Mouse (Mus musculus): ENCODE data around the gene Oca2.
A peak's percentile ranks its signal among the peaks of the same experiment; 100 is the strongest.

The Oca2 gene

DNA sequence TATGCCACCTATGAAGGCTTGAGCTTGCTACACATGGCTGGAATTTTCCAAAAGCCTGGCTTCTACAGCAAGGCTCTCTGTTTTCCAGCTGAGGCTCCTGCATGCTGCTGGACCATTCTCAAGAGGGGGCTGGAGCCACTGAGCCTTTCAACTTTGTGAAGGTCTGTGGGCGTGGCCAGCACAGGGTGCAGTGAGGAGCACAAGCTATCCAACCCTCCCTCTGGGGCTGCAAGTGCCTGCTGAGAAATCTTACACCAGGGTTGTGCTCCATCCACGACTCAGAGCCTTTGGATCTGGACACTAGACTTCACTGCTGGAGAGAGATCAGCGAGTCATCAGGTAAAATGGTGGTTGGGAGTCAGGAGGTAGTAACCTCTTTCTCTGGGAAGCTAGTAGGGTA, at the start of gene Oca2:
TSS of gene Oca2 (plus strand) at position 218 of the 400 bp plus-strand sequence.
- no peak for DNase-seq

DNA sequence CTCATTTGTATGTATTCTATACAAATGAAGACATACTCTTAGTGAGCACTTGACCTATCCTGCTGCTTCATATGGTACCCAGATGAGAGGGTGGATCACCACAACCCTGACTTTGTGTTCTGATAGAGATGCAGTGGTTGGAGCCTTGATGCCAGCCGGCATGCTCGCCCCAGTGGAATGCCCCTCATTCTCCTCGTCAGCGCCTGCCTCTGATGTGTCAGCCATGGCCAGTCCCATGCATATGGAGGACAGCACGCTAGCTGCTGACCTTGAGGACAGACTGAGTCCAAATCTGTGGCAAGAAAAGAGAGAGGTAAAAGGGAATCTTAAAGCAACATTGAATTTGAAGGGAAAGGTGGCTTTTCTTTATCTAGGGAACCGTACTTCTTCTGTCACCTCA, 48.5 kb upstream of the Oca2 start:
- DNase-seq: no peak

DNA sequence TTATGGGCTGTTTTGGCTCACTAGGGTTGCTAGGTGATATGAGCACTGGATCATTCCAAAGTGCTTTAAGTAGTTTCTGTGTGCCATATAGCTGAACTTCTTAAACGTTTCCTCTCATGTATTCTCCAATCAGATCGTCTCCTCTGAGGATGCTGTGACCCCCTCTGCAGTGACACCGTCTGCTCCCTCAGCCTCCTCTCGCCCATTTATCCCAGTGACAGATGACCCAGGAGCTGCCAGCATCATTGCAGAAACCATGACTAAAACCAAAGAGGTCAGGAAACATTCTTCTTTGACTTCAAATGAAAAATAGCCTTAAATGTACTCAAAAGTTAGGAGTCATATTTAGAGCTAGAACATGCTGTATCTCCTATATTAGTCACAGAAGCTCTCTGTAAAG, 47.9 kb upstream of the Oca2 start:
- DNase-seq: no peak

DNA sequence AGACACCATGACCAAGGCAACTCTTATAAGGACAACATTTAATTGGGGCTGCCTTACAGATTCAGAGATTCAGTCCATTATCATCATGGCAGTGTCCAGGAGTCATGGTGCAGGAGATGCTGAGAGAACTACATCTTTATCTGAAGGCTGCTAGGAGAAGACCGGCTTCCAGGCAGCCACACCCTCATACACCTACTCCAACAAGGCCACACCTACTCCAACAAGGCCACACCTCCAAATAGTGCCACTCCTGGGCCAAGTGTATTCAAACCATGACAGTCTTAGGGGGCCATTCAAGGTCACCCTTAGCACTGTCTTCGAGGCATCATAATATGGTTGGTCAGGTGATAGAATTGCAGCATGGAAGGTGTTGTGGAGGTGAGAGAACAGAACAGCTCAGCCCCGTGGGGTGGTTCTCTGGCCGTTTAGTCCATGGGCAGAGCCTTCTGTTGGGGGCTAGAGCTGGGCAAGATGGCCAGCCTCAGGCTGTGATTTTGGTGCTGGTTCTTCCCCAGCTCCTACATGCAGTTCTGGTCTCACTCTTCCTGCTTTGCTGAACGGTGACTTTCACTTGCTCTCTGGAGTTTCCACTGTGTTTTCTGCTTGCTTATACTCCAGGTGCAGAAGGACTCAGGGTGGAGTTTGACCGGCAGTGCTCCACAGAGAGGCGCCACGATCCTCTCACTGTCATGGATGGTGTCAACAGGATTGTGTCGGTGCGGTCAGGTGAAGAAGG, 37.9 kb upstream of the Oca2 start:
- DNase-seq: no peak

DNA sequence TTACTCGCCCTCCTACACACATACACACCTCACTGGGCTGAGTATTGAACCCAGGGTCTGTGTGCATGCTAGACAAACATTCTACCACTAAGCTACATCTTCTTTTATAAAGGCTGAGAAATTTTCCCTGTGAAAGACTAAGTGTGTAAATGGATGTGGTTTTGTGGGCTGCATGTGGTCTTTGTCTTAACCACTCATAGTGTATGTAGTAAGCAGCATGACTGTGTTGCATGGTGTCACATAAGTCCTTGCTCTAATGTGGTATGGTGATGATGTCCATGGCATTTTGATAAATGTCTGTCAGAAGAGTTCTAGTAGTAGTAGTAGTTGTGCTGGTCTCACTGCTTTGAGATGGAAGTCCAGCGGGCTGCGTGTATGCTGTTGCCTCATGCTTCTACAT, 36.7 kb upstream of the Oca2 start:
- no peak for DNase-seq

DNA sequence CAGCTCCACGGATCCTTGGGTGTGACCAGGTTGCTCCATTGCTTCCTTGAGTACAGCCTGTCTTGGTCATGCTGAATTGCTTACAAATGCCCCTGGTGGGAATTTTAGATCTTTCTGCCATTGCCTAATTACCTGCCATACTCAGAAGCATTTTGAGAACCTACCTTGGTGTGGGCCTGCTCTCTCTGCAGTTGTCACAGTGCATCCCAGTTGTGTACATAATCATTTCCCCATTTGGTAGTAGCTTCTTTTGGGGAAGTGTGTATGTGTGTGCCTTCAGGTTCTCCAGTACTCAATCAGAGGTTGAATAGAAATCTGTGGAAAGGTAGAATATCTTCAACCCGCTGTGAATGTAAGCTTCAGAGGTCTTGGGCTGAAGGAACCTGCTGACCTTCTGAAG, 36.3 kb upstream of the Oca2 start:
- DNase-seq: no peak

DNA sequence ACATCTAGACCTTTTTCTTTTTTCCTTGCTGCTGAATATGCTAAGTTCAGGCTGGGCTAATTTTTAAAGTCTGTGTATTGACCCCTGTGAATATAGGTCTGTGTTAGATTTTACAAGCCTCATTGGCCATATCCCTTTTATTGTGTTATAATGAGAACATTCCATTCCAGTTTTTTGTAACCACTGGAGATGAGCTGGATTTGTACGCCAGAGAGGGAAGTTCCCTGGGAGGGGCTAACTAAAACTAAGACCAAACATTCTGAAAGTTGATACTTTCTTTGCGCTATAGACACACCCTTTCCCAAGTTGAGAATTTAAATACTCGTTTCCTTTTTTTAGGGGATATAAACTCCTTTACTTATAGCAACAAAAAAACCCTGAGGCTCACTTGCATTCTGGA, 34.7 kb upstream of the Oca2 start:
- DNase-seq: no peak

DNA sequence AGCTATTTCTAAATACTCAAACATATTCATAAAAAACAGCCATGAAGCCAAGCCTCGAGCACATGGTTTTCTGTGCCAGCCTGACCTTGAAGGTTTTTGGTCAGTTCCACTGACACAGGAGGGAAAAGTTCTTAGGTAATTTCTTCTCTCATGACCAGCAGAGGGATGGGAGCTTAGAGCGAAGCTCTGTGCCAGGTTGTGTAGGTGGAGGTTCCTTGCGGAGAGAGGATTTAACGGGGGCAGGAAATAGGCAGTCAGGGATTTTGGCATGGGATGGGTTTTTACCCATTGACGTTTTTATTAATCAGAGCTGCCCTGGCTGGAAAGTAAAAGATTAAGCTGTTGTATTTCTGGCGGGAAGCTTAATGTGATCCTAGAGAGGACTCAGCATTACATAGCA, 18.7 kb upstream of the Oca2 start:
- DNase-seq: no peak

DNA sequence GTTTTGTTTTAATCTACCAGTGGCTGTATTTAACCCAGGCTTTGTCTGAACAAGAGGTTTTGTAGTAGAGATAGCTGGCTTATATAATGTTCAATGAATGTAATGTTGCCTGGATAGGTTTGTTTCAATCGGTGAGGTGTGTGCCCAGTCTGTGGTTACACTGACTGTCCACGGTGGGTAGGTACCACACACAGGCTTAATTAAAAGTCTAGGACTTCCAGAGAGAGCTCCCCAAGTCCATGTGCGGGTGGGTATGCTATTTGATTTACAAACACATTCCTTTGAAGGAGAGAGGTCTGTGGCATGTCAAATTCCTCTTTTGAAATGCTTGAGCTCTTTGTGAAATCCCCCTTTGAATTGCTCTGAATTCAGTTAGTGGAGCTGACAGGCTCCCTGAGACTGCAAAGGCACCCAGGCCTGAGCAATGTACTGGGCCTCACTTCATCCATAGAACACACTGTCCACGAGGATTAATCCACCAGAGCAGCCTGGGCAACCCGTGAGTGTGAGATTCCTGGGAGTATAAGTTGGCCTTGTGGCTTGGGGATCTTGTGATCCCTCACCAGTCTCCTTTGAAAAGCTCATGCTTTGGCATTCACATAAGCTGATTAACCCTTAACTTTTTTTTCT, 3.7 kb upstream of the Oca2 start:
- no peak for DNase-seq

DNA sequence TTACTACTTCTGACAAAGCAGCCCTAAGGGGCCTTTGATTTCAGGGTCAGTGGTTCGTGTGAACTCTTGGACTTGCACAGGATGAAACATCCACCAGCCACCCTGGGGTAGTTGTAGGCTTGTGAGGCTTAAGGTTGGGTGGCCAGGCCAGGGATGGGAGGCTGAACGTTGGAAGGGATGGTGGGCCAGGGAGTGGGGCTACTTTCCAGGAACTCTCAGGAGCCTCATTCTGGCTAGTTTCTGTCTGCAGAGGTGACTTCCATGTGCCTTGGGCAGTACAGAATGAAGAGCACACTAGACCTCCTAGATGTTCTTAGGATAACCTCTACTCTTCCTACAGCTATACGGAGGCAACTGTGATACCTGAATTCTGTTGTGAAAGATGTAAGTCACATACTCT, 2.9 kb upstream of the Oca2 start:
- DNase-seq: no peak

DNA sequence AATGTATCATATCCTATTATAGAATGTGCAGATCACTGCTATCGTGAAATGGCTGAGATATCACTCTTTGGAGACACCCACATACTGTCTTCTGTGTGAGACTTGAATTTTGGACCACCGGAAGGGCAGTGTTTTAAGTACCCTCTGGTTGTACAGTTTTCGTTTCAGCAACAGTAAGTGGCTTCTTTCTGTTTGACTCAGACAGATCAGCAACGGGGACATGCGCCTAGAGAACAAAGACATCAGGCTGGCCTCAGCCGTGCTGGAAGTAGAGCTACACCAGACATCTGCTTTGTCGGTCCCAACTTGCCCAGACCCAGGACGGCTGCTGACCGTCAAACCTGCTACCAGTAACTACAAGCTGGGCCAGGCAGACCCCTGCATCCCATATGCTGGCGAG, 15.0 kb downstream of the Oca2 start:
- no peak for DNase-seq

DNA sequence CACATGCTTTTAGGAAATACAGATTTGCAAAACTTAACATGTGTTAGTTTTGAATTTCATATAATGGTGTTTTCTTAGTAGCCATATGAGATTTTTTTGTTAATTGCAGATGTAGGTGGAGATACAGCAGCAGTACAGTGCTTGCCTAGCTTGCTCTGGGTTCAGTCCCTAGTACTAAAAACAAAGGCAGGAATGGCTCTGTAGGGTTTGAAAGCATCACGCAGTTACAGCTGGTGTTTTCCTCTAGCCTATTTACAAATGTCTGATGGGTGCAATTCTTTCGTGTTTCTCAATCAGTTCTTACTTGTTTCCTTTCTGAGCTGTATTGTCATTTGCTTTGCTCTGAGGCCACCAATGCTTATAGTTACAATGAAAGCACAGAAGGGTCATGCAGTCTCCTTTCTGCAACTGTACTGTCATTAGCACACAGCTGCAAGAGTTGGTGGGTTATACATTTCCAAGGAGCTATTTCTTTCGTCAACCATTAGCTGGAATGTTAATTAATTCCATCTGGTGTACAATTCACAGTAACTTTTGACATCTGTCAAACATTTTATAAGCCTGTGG, 18.4 kb downstream of the Oca2 start:
- DNase-seq: no peak

DNA sequence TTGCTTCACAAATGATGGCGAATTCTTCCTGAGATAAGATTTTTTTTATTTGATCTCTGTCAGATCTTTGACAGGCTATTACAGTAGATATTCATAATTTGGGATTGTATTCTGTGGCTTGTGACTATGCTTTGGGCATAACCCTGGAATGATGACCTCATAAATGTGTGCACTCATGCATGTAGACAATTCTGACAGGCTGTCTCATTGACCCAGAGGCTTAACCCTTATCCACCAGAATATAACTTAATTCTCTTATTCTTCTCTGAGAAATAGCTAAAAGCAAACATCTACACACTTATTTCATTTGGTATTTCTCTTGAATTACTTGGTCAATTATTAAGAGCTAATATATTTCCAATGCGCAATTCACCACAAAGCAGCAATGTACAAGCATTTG, 37.9 kb downstream of the Oca2 start:
- DNase-seq: no peak

DNA sequence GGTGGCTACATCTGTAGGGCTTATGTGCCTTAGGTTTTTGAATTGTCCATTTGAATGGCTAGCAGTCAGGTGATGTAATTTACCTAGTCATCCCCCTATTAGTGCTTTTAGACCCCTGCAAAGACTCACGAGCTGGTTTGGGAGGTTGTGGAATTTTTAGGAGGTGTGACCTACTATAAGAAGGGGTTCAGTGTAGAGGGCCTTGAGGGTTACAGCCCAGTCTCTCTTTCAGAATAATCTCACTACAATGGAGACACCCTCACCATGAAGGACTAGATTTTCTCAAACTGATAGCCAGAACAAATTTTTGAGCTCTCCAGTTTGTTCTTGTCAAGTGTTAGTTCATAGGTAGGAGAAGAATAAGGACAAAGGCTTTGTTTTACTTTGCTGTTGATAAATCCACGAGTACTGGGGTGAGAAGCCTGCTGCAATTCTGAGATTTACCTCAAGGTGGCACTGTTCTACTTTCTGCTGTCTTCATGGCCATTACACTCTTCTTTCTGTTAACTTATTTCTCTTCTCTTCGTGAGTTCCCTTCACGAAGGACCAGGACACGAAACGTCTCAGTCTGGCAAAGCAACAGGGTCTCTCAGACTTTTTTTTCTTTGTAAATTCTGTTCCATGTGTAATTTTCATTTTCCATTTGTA, 52.0 kb downstream of the Oca2 start:
- peak; percentile 22 for DNase-seq

DNA sequence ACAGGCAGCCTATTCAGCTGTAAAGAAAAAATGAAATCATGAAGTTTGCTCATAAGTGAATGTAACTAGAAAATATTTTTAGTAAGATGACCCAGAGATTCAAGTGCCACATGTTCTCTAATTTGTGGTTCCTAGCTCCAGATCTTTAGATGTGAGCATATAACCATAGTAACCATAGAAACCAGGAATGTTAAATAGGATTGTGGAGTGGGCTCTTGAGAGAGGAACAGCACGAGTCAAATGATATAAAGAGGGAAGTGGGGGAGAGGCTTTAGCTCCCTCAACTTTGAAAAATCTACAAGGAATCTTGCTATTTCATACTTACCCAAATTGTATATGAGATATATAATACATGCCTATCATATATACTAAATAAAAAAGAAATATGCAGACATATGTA, 64.8 kb downstream of the Oca2 start:
- no peak for DNase-seq

DNA sequence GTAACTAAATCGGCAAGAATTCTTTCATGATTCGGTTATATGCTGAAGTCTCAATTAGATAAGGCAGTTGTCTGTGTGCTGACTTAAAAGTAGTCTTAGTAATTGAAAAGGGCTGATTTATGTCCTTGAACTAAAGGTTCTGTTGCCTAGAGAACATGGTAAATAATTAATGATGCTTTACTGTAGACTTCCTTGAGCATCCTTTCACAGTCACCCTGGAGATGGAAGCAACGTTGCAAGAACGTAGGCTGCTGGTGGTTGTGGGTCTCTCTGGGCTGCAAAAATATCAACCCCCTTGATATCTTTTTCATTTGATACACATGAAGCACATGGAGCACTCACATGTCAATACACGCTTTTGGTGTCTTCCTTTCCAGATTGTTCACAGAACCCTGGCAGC, 74.8 kb downstream of the Oca2 start:
- DNase-seq: no peak

DNA sequence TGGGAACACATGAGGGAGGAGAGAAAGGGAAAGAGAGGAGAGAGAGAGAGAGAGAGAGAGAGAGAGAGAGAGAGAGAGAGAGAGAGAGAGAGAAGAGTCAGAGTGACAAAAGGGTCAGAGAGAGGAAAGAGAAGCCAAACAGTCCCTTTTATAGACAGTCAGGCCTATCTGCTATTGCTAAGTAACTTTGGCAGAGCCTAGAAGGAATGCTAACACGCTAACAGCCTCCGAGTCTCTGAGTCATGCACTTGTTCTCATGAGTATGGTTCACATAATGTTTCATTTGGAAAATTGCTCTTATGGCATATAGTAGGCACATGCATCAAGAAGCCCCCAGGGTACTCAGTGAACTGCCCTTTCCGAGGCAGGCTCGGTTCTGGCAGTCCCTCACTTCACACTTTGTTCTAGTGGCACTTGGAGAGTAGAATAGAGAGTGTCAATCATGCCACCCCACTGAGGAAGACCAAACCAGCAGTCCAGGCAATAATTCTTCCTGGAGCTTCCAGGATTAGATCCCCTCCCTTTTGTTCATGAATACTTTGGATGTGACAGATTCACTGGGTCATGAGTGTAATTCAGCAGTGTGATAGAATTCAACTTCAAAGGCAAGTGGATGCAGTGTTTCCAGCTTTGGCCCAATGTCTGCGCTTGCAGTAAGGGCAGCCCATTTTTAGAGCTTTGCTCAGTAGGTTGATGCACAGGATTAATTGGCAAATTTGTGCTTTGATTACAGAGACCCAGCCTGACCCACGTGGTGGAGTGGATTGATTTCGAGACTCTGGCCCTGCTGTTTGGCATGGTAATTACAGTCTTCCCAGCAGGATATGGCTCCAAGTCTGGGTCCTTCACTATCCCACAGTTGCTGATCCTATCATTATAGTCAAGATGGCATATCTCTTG, 76.3 kb downstream of the Oca2 start:
- no peak for DNase-seq

DNA sequence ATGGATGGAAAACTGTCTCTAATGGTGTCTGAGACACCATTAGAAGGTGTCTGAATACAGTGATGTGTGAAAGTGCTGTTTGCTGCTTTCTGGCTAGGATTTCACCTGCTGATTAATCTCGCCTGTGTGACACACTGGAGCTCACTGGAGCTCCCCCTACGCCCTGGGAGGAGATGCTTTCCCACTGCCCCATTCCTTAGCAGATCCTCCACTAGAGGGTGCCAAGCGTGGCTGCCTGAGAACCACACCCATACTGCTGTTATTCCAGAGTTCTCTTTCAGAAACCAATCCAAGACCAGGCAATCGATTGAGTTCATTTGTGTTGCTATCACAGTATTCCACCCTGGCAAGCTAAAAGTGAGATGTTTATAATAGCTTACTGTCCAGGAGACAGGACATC, 88.2 kb downstream of the Oca2 start:
- no peak for DNase-seq

DNA sequence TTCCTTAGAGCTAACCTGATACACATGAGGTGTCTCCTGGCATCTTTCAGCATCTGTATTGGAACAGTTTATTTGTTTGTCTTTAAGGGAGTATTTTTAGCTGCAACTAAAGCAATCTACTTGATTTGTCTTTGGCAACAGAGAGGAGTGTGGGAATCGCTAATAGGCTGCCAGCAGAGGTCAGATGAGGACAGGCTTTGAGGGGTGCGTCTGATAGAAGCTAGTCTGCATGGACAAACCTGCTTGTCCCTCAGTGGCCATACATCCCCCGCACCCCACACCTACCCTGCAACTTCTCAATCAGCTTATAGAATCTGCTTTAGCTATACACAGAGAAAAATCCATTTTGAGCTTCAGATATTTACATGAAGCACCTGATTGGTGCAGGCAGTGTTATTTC, 109.0 kb downstream of the Oca2 start:
- no peak for DNase-seq

DNA sequence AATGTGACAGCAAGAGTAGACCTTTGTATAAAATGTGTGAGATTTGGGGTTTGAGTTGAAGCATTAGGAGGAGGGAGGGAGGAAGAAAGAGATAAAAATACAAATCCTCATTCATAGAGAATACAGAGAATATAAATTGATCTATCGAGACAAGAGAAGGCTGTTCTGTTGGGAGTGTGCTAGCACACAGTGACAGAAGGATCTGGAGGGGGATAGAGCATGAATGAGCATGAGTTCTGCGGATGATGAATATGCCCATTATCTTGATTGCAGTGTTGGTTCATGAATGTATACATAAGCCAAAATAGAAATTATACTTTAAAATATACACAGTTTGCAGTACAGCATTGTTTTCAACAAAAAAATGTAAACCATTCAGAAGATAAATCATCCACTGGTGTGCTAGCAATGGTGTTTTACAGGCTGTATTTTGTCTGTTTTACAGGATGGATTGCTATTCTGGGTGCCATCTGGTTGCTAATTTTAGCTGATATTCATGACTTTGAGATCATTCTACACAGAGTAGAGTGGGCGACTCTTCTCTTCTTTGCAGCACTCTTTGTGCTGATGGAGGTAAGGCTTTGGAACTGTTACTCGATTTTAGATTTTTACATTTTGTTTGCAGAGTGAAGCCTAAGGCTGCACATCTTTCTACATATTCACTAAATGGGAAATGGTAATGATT, 117.2 kb downstream of the Oca2 start:
- no peak for DNase-seq

DNA sequence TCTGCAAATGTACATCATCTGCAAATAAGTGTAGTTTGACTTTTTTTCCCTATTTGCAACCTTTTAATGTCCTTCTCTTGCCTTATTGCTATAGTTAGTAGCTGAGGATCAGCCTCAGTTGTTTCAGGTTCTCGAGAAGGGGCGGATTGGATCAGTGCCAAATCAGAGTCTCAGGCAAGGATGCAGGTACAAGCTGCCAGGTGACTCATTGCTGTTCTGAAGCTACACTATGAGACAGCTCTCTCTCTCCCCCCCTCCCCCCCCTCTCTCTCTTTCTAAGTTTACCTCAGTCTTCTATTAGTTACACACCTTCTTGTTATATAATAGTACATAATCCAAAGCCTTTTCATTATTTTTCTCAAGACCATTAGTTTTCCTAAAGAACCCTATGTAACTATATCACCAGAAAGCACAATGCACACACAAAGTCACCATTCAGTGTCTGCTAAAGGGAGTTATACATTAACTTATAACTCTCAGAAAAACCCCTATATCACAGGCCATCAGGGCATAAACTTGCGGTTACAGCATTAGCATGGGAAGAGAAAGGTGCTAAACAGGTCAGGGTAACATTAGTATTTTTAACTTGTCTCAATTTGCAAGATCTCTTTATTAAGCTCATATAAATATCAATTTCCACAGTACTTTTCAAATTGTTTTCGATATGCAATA, 142.3 kb downstream of the Oca2 start:
- no peak for DNase-seq

DNA sequence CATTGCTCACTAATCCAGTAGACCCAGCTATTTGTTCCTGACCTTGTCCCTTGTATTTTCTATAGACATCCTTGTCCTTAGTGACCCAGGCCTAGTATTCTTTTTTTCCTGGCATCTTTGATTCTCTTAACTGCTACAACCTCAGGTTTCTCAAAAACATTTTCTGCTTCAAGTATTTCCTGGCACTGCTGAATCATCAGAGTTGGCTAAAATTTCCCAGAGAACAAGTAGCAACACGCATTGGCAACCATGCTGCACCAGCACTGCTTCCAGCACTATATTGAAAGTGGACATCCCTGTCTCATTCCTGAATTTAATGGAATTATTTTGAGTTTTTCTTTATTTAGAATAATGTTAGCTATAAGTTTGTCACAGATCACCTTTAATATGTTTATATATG, 143.1 kb downstream of the Oca2 start:
- no peak for DNase-seq
